Mouse (Mus musculus) stomach, embryonic 15.5 days (tissue): ENCODE measurements around the gene Wdr91. TPM values are rescaled to one million over a fixed set of nuclear protein-coding genes. Genes with fewer than 3 reads are reported as not detected.

Experiments used
- ATAC-seq: fragments of 200-750 bp; cut with Nextera tagmentation; 2 replicates; pipeline ENCODE4 v1.8.0; 2017; ENCODE audit warnings: low read depth, moderate number of reproducible peaks, moderate TSS enrichment; ENCODE audit not compliant: insufficient read depth, low FRiP score
- H3K27ac ChIP-seq: fragments of 300-500 bp; sonication (generic); 2 replicates; pipeline ENCODE4 v1.5.1; 2015; ENCODE audit warnings: mild to moderate bottlenecking, inconsistent platforms
- H3K27me3 ChIP-seq: fragments of 300-500 bp; sonication (generic); replicated peaks from 2 replicates; pipeline ENCODE4 v1.6.1; 2015; ENCODE audit warnings: inconsistent platforms
- H3K36me3 ChIP-seq: fragments of 300-500 bp; sonication (generic); 2 replicates; pipeline ENCODE4 v1.6.1; 2015; ENCODE audit warnings: inconsistent platforms
- H3K4me1 ChIP-seq: fragments of 300-500 bp; sonication (generic); 2 replicates; pipeline ENCODE4 v1.6.1; 2015; ENCODE audit warnings: inconsistent platforms
- H3K4me2 ChIP-seq: fragments of 300-500 bp; sonication (generic); 2 replicates; pipeline ENCODE4 v1.6.1; 2015; ENCODE audit warnings: mild to moderate bottlenecking, inconsistent platforms
- H3K4me3 ChIP-seq: fragments of 300-500 bp; sonication (generic); replicated peaks from 2 replicates; pipeline ENCODE4 v1.5.1; 2015; ENCODE audit warnings: inconsistent platforms
- H3K9ac ChIP-seq: fragments of 300-500 bp; sonication (generic); 2 replicates; pipeline ENCODE4 v1.6.1; 2015; ENCODE audit warnings: inconsistent platforms
- H3K9me3 ChIP-seq: fragments of 300-500 bp; sonication (generic); 2 replicates; pipeline ENCODE4 v1.6.1; 2016; ENCODE audit warnings: inconsistent platforms
- WGBS: fragments of 180-500 bp; shearing (Covaris S2); methylation state at CpG from one replicate; pipeline ENCODE4 v1.1.7; 2015; 5-methylcytosine and 5-hydroxymethylcytosine counted together
- polyA plus RNA-seq: library from polyadenylated mRNA; unstranded; fragments of >200 nt; fragmentation: Nextera tagmentation; extraction: Ambion mirVana; gene quantifications from 2 replicates; pipeline ENCODE4 v1.2.1, GENCODE M21; 2015

Wdr91 gene
- polyA plus RNA-seq, 1 experiment from 2014 or later: 9.0 TPM

GRCm38 (mm10) chr6:34913341-34914040, 2.8 kb upstream of the Wdr91 start:
- WGBS: 86% methylated on average over 13 of the region's 13 CpGs

DNA sequence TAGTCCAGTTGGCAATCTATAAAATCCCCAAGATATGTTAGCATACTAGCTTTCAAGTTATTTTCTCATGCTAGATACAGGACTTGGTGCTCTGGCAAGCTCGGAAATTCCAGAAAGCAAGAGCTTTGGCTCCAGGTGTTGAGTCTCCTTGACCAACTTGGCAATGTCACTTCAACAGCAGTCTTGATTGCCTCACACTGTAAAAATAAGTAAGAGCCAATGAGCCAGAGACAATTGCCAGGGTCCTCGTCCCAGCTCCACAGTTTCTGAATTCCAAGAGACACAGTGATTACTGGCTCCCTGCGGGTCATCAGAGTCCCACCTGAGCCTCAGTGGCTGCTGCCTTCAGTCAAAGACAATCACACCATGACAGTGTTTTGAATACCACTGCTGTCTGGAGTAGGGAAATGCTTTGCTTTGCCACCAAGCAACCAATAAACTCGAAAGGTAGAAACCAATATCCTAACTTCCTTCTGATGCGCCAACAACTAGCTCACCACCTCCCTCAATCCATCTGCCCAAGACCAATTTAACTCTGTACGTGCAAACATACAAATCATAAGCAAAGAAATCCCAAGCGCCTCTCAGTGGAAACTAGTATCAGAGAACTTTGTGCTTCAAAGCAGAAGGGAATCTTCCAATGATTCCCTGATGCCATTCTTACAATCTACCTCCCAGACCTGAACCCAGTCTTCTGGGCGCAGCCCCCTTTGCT, 888 bp downstream of the Wdr91 start:
- H3K4me2 ChIP-seq: peak overlapping the region; percentile 82
- H3K4me3 ChIP-seq: peak overlapping the region; percentile 85
- no peaks in the 10 kb centered on the region for H3K27me3 ChIP-seq
- H3K36me3 ChIP-seq: peaks cover 14% of the 10 kb centered on the region; the same call in 1 of the 2 replicates
- peak overlapping the region; percentile 86; the same call in 1 of the 2 replicates for H3K27ac ChIP-seq
- H3K9ac ChIP-seq: peak overlapping the region; percentile 56
- H3K4me1 ChIP-seq: peaks cover 9% of the 10 kb centered on the region
- H3K9me3 ChIP-seq: no peaks in the 10 kb centered on the region
- 44% methylated on average over 8 of the region's 8 CpGs for WGBS
- no peak for ATAC-seq

More at GRCm38 (mm10) chr6:34913341-34914040, 2.8 kb upstream of the Wdr91 start:
- H3K4me1 ChIP-seq: peaks cover 9% of the 10 kb centered on the region
- H3K27me3 ChIP-seq: no peaks in the 10 kb centered on the region
- no peaks in the 10 kb centered on the region for H3K36me3 ChIP-seq
- no peak overlapping the region for H3K4me3 ChIP-seq
- H3K9me3 ChIP-seq: no peaks in the 10 kb centered on the region
- ATAC-seq: no peak
- no peak overlapping the region for H3K27ac ChIP-seq
- no peak overlapping the region for H3K4me2 ChIP-seq
- H3K9ac ChIP-seq: no peak overlapping the region

- H3K4me1 ChIP-seq: peaks cover 9% of the 10 kb centered on the region
- peaks cover 14% of the 10 kb centered on the region; the same call in 1 of the 2 replicates for H3K36me3 ChIP-seq
- no peak overlapping the region for H3K4me3 ChIP-seq
- H3K9me3 ChIP-seq: no peaks in the 10 kb centered on the region
- ATAC-seq: no peak
- WGBS: 83% methylated on average over 18 of the region's 18 CpGs
- H3K9ac ChIP-seq: no peak overlapping the region
- no peak overlapping the region for H3K4me2 ChIP-seq
- no peak overlapping the region for H3K27ac ChIP-seq
- H3K27me3 ChIP-seq: no peaks in the 10 kb centered on the region
Observed at GRCm38 (mm10) chr6:34907696-34908260, 2.9 kb downstream of the Wdr91 start.

DNA sequence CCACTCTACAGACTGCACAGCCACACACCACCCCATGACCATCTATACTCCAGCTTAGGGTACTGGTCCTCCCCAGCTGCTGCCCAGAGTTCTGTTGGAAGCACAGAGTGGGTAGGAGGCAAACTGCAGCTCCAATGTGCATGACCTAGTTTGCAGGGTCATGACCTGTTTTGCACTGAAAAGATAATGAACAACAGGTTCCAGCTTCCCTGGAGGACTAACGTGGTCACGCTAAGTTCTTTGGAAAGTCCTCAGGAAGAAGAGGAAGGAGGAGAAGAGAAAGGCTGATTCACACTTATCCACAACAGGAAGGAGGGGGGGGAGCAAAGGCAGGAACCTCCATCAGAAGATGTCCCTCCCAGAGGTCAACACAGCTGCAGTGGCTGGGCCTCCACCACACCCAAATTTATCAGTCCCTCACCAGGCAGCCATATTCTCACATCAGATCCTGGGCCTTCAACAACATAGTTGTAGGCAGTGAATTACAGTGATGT, 3.5 kb downstream of the Wdr91 start:
- H3K27ac ChIP-seq: no peak overlapping the region
- 77% methylated on average over 2 of the region's 2 CpGs for WGBS
- peak; percentile 52; the same call in 1 of the 2 replicates for ATAC-seq
- no peak overlapping the region for H3K9ac ChIP-seq
- no peak overlapping the region for H3K4me2 ChIP-seq
- no peaks in the 10 kb centered on the region for H3K9me3 ChIP-seq
- H3K27me3 ChIP-seq: no peaks in the 10 kb centered on the region
- no peak overlapping the region for H3K4me3 ChIP-seq
- H3K36me3 ChIP-seq: peaks cover 14% of the 10 kb centered on the region; the same call in 1 of the 2 replicates
- H3K4me1 ChIP-seq: peaks cover 11% of the 10 kb centered on the region

DNA sequence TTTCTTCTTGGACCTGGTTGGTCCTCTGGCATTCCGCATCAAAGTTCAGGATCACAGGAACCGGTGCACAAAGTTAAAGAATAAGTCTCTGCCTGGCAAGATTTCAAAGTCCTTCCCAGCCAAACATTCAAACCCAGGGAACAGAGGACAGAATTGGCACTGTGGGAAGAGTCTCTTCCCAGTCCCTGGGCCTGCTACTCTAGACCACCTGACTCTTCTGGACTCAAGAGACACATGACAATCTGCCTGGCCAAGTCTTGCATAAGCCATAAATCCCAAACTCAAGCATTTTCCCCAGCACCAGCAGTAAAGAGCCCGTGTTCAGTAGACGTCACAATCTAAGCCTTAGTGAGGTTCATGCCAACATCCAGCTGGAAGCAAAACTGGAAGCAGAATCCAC, 4.0 kb downstream of the Wdr91 start:
- Histone ChIP-seq H3K4me1 (peaks cover 16% of the 10 kb centered on the region), H3K9me3 (no peaks in the 10 kb centered on the region), H3K36me3 (peaks cover 14% of the 10 kb centered on the region; the same call in 1 of the 2 replicates), H3K27me3 (no peaks in the 10 kb centered on the region), H3K4me3 (no peak overlapping the region), H3K9ac (no peak overlapping the region), H3K27ac (no peak overlapping the region), H3K4me2 (no peak overlapping the region)
- ATAC-seq: no peak
- 84% methylated on average over 4 of the region's 4 CpGs for WGBS

GRCm38 (mm10) chr6:34906125-34906524, 4.6 kb downstream of the Wdr91 start:
- Histone ChIP-seq H3K4me2 (no peak overlapping the region), H3K4me1 (peaks cover 16% of the 10 kb centered on the region), H3K9me3 (no peaks in the 10 kb centered on the region), H3K4me3 (no peak overlapping the region), H3K9ac (no peak overlapping the region), H3K36me3 (peaks cover 14% of the 10 kb centered on the region; the same call in 1 of the 2 replicates), H3K27me3 (no peaks in the 10 kb centered on the region), H3K27ac (no peak overlapping the region)
- no peak for ATAC-seq
- 77% methylated on average over 2 of the region's 2 CpGs for WGBS

DNA sequence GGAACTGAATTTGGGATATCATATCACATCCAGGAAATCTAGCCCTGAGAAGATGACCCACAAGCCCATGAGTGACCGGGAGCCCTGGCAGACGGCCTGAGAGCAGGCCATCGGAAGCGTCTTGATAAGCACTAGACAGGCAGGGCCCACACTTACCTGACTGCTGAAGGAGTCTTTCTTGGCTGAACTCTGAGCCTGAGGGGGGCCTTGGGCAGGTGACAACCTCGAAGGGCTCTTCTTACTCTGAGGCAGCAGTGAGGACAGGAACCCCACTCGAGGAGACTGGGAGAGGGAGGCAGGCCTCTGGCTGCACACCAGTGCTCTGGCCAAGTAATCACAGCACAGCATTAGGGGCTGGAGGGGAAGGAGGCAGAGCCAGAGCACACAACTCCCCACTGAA, 6.3 kb downstream of the Wdr91 start:
- Histone ChIP-seq H3K36me3 (peaks cover 17% of the 10 kb centered on the region; the same call in 1 of the 2 replicates), H3K4me1 (peaks cover 6% of the 10 kb centered on the region; the same call in 1 of the 2 replicates), H3K9ac (no peak overlapping the region), H3K27ac (no peak overlapping the region), H3K27me3 (no peaks in the 10 kb centered on the region), H3K9me3 (no peaks in the 10 kb centered on the region), H3K4me2 (no peak overlapping the region), H3K4me3 (no peak overlapping the region)
- ATAC-seq: no peak
- 86% methylated on average over 6 of the region's 6 CpGs for WGBS

- Histone ChIP-seq H3K27me3 (no peaks in the 10 kb centered on the region), H3K27ac (peak overlapping the region; percentile 16; the same call in 1 of the 2 replicates), H3K4me3 (no peak overlapping the region), H3K4me2 (no peak overlapping the region), H3K9me3 (no peaks in the 10 kb centered on the region), H3K4me1 (peaks cover 6% of the 10 kb centered on the region; the same call in 1 of the 2 replicates), H3K9ac (no peak overlapping the region), H3K36me3 (peaks cover 17% of the 10 kb centered on the region; the same call in 1 of the 2 replicates)
- no peak for ATAC-seq
- WGBS: 75% methylated on average over 10 of the region's 10 CpGs
Observed at GRCm38 (mm10) chr6:34903851-34904250, 6.8 kb downstream of the Wdr91 start.

- Histone ChIP-seq H3K9me3 (no peaks in the 10 kb centered on the region), H3K4me1 (peaks cover 6% of the 10 kb centered on the region; the same call in 1 of the 2 replicates), H3K27ac (peak overlapping the region; percentile 16; the same call in 1 of the 2 replicates), H3K36me3 (peaks cover 17% of the 10 kb centered on the region; the same call in 1 of the 2 replicates), H3K27me3 (no peaks in the 10 kb centered on the region), H3K9ac (no peak overlapping the region), H3K4me2 (no peak overlapping the region), H3K4me3 (no peak overlapping the region)
- ATAC-seq: no peak
- WGBS: 74% methylated on average over 5 of the region's 5 CpGs
Observed at GRCm38 (mm10) chr6:34903441-34903840, 7.2 kb downstream of the Wdr91 start.

DNA sequence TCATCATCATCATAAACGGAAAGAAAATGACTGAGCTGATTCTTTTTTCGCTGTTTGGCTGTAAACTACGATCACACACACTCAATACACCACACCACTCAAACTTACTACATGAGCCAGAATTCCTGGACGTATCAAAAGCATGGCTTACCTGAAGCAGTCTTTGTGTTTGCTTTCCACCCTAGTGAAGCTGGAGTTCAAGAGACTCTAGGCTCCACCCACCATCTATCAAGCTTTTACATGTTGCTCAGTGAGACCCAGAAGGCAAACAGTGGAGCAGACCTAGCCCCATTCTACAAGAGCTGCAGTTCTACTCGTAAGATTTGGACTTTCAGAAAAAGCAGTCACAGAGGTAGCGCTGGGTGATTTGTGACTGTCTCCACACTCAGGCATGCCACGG, 8.1 kb downstream of the Wdr91 start:
- 68% methylated on average over 7 of the region's 7 CpGs for WGBS
- peak; percentile 34; the same call in 1 of the 2 replicates for ATAC-seq
- H3K4me2 ChIP-seq: peak overlapping the region; percentile 23; the same call in 1 of the 2 replicates
- no peaks in the 10 kb centered on the region for H3K27me3 ChIP-seq
- no peak overlapping the region for H3K9ac ChIP-seq
- H3K4me3 ChIP-seq: no peak overlapping the region
- peaks cover 6% of the 10 kb centered on the region; the same call in 1 of the 2 replicates for H3K4me1 ChIP-seq
- H3K9me3 ChIP-seq: no peaks in the 10 kb centered on the region
- H3K36me3 ChIP-seq: peaks cover 17% of the 10 kb centered on the region; the same call in 1 of the 2 replicates
- H3K27ac ChIP-seq: peak overlapping the region; percentile 44; the same call in 1 of the 2 replicates

- 46% methylated on average over 9 of the region's 9 CpGs for WGBS
- no peak overlapping the region for H3K4me3 ChIP-seq
- peak overlapping the region; percentile 44; the same call in 1 of the 2 replicates for H3K27ac ChIP-seq
- H3K9me3 ChIP-seq: no peaks in the 10 kb centered on the region
- H3K36me3 ChIP-seq: peaks cover 17% of the 10 kb centered on the region; the same call in 1 of the 2 replicates
- ATAC-seq: no peak
- no peak overlapping the region for H3K9ac ChIP-seq
- peak overlapping the region; percentile 23; the same call in 1 of the 2 replicates for H3K4me2 ChIP-seq
- peaks cover 6% of the 10 kb centered on the region; the same call in 1 of the 2 replicates for H3K4me1 ChIP-seq
- no peaks in the 10 kb centered on the region for H3K27me3 ChIP-seq
Observed at GRCm38 (mm10) chr6:34901911-34902444, 8.7 kb downstream of the Wdr91 start.
